Mouse (Mus musculus) c-Kit-negative CD71-positive TER-119-positive erythroid progenitor cells, embryonic 14.5 days (primary cell): ENCODE data around the gene Ttc28.

Experiments used
- DNase-seq: peaks from one replicate; pipeline ENCODE4 v3.0.0-alpha.2; 2013; ENCODE audit warnings: low read depth, low spot score

Ttc28 gene

DNA sequence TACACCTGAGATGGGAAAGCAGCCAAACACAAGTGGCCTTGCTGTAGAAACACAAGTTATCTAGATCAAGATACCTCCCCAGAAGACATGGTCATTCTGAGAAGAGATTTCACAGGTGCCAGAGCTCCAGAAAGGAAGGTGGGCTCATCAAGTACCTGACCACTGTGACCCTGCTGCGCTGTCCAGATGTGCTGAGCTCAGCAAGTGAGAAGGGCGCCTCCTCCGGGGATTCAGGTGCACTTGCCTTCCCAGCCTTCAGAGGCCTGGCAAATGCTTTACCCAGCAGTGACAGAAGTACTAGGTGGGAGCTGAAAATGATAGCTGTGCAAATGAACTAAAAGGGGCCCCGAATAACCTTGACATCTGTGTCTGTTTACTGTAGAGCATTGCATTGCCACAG, 78.6 kb downstream of the Ttc28 start:
- DNase-seq: no peak

- no peak for DNase-seq
Measured at GRCm38 (mm10) chr5:110960067-110960466, 80.5 kb downstream of the Ttc28 start.

DNA sequence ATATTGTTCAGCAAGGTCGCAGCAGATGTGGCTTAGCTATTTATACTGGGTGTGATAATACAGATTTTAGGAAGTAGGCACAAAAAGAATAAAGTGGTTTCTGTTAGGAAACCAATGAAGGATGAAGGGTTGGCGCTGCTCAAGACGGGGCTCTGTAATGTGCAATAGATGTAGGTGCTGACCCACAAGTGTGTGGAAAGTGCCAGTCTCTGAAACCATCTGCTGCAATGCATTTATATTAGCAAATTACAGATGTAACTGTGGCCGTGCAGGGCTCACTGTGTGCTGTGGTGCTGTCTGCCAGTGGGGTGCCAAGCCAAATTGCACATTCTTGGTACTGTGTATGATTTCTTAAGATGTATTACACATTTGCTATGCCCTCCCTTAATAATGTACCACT, 81.3 kb downstream of the Ttc28 start:
- no peak for DNase-seq

DNA sequence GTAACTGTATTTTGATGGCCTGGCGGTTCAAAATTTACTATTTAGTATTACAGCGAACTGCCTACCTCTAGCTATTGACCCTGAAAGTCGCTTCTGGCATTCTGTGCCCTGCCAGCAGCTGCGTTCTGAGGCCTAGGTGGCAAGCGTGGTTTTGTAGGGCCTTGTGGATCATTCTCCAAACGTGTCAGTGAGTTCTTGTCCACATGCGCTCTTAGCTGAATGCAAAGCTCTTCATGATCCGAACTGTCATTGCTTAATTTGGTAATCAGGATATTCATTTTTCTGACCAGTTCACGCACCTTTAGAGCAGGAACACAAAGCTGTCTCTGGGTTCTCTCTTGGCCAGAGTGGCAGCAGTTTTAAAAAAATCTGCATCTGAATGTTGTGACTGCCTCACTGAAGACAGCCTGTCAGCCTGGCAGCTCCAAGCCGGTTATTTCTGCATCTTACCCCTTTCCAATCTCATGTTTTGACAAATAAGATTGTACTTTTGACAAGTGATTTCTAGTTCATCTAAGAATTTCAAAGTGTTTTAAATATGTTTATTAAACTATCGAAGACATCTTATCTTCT, 88.0 kb downstream of the Ttc28 start:
- no peak for DNase-seq

- no peak for DNase-seq
Measured at GRCm38 (mm10) chr5:110968566-110968965, 89.0 kb downstream of the Ttc28 start.

DNA sequence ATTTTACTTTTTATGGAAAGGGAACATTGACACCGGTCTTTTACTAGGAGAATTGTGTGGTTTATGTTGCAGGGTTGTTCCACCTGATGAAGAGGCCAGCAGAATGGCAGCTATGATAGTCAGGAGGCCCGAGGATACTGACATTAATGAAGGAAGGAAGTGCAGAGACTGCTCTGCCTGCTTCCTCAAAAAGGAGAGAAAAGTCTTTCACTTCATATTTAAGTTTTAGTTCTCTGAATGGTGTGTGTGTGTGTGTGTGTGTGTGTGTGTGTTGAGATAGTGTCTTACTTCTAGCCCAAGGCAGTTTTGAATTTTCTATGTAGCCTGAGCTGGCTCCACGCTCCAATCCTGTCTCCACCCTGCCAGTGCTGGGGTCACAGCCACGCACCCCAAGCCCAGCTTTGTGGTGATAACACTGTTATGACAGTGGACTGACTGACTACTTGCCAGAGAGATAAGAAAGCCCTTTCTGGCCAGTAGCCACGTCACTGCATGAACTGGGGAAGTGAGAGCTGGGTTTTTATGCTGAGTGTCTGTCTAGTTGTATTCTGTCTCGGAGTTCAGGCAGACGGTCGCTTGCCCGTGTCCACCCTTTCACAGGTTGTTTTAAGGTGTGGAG, 90.7 kb downstream of the Ttc28 start:
- DNase-seq: no peak

DNA sequence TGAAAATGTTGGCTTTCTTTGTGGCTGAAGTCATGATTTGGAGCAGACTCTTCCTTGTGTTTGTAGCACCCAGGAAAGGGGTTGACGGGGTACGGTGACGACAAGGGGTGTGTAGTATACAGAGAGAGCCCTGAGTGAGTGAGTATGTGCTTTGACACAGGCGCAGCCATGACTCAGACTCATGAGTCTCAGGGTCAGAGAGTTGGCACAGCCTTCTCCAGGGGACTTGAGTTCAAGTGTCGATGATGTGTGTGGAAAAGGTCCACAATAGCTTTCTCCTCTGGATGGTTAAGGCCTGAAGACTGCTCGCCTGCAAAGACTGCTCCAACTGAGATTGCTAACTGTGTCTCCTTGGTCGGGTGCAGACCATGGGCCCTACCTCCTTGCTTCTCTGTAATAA, 97.1 kb downstream of the Ttc28 start:
- no peak for DNase-seq

DNA sequence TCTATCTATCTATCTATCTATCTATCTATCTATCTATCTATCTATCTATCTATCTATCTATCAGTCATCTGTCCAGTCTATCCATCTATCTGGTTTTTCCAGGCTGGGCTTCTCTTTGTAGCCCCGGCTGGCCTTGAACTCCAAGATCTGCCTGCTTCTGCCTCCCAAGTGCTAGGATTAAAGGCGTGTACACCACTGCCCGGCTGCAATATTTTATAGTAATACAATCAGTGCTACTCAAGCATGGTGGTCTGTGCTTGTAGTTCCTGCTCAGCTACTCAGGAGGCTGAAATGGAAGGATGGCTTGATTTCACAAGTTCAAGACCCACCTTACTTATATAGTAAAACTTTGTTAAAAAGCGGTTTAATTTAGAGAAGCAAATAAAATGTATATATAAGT, 98.2 kb downstream of the Ttc28 start:
- no peak for DNase-seq

GRCm38 (mm10) chr5:110978461-110978860, 98.9 kb downstream of the Ttc28 start:
- DNase-seq: no peak

DNA sequence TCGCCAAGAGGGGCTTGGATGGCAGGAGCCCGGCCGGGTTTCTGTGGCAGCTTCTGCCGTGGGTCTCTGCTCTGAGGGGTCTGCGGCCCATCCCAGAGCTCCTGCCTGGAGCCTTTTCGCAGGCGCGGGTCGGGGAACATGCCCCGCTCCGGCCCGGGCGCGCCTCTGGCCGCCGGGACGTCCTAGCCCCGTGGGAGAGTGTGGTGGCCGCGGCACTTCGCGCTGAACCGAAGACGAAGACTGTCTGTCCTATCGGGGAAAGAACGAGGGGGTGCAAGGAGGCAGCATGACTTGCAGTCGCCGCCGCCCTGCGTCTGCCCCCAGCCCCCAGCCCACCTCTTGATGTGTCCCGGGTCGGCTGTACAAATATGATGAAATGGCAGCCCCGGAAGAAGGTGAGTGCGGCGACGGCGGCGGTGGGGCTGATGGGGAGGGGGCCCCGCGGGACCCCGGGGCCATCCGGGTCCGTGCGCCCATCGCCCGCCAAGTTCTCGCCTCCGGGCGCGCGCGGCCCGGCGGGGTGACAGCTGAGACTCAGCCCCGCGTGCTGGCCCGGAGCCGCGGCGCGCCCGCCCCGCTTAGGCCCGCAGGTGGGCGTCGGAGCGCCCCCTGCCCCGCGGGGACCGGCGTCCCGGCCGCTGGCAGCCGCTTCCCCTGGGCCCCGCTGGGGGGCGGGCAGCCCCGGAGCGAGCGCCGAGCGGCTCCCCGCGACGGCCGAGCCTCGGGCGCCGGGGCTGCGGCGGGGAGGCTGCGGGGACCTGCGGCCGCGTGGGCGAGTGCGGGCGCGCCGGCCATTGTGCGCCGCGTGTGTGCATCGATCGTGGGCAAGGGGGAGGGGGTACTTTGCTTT, 99.6 kb downstream of the Ttc28 start:
- no peak for DNase-seq

DNA sequence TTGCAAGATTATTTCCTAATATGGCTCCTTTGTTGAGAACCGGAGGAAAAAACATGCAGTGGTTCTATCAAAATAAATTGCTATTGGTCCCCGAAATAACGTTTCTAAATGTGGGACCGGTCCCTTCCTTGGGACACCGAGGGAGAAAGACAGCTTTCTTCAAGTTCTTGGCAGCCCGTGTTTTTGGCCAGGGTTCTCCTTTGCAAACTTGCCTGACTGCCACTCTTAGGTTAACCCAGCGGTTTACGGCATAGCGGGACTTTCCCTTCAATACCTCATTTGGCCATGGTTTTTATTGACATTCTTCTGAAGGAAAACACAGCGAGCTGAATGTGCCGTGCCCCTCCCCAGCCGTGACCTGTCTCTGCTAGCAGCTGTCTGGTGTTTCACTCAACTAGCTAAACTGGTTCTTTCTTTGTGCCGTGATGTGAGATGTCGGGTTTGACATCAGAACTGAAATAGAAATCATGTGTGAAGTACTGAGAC, 100.3 kb downstream of the Ttc28 start:
- no peak for DNase-seq

GRCm38 (mm10) chr5:110980576-110980975, 101.0 kb downstream of the Ttc28 start:
- DNase-seq: no peak

DNA sequence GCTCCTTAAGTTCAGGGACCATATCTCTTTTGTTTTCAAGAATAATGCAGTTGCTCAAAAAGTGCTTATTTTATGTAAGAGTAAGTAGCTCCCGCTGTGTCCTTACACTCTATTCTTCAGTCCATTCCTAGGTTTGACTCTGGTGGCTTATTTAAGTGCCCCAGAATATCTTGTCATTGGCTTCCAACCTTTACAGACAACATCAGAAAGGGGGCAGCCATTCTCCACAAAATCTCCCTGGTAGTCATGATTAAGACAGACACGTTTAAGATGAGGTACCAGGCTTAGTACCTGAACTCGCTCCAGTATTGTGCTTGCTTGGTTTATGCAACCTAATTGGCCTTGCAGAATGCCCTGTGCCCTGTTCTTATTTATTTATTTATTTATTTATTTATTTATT, 102.8 kb downstream of the Ttc28 start:
- no peak for DNase-seq

- no peak for DNase-seq
Measured at GRCm38 (mm10) chr5:110984136-110984681, 104.6 kb downstream of the Ttc28 start.

- DNase-seq: no peak
Measured at GRCm38 (mm10) chr5:110996835-110997539, 117.4 kb downstream of the Ttc28 start.

DNA sequence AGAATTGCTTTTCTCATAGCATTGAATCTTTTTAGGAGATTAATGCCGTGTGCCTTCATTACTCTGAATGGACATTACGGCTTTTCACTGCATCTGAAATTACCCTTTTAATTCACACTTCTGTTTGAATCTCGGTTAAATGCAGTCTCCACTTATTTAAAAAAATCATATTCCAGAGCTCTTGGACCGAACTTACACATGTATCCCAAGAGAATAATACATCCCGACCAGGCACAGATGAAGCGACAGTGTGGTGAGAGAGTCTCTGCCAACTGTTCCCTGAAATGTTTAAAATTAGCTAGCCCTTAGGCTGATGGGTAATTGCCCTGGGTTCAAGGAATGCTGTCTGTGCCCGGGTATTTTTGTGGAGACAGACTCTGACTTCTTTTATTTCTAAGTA, 118.1 kb downstream of the Ttc28 start:
- no peak for DNase-seq

DNA sequence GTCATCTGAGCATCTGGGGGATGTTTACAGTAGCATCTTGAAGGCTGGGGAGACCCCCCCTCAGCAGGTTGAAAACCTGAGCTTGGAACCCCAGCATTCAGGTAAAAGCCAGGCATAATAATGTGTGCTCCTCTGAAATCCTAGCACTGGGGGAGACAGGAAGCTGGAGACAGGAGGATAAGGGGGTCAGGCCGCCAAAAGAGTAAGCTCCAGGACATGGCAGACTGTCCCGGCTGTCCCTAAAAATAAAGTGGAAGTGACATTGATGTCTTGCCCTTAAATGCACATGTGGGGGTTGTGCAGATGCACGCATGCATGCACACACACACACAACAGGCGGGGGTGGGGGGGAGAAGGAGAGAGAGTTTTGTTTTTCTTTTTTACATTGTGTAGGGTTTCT, 118.7 kb downstream of the Ttc28 start:
- DNase-seq: no peak

GRCm38 (mm10) chr5:111000953-111001352, 121.3 kb downstream of the Ttc28 start:
- no peak for DNase-seq

GRCm38 (mm10) chr5:111003220-111003619, 123.6 kb downstream of the Ttc28 start:
- DNase-seq: no peak

- DNase-seq: no peak
Measured at GRCm38 (mm10) chr5:111003750-111004149, 124.1 kb downstream of the Ttc28 start.

- DNase-seq: no peak
Measured at GRCm38 (mm10) chr5:111006272-111007135, 126.9 kb downstream of the Ttc28 start.
